Mouse (Mus musculus): Measurements from ENCODE around the gene Unc45b. TPM values are rescaled to one million over a fixed set of nuclear protein-coding genes. Genes with fewer than 3 reads are reported as not detected.

Gene Unc45b
- polyA plus RNA-seq, 2 experiments: 17.8 to 24.7 TPM

DNA sequence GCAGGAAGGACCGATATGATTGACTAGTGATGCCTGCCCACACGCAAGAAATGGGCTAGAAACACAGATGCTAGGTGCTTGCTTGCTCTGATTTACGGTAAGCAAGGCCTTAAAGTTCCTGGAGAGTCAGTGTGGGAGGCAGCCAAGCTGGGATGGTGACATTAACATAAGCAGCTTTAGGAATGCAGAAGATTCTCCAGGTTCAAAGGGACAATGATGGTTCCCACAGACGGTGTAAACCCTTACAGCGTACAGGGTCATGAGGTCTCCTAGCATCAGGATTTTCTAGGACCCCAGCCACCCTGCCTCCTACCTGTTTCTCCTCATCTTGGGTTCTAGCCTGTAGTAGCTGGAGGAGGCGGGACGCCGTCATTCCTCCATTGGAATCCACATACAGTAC lies 27.2 kb upstream of the Unc45b start:
- TF ChIP-seq POLR2A (IDR thresholded peaks at IDR 0.05; ENCODE audit: borderline replicate concordance, extremely low read depth, insufficient read depth, insufficient read length): no peak
- ATAC-seq (ENCODE audit: low FRiP score, low read depth): no peak
- no peak for DNase-seq (ENCODE audit: low spot score)
- Histone ChIP-seq H3K4me2 (replicated peaks; ENCODE audit: low read depth, low read length, severe bottlenecking) (no peak overlapping the region), H3K27ac (replicated peaks; ENCODE audit: low read depth, low read length) (no peak overlapping the region), H3K4me1 (ENCODE audit: control insufficient read depth, insufficient read depth, low read length) (no peaks in the 10 kb centered on the region), H3K4me3 (replicated peaks; ENCODE audit: low read length) (no peak overlapping the region), H3K9me3 (ENCODE audit: control insufficient read depth, low read length) (no peaks in the 10 kb centered on the region), H3K27me3 (ENCODE audit: control insufficient read depth, insufficient read depth, low read length) (no peaks in the 10 kb centered on the region), H3K9ac (ENCODE audit: low read depth, low read length, severe bottlenecking) (no peak overlapping the region), H3K36me3 (ENCODE audit: control insufficient read depth, insufficient read depth, low read length) (peaks cover 4% of the 10 kb centered on the region; the same call in 1 of the 2 replicates)
- 63% methylated on average over 8 of the region's 8 CpGs for WGBS

DNA sequence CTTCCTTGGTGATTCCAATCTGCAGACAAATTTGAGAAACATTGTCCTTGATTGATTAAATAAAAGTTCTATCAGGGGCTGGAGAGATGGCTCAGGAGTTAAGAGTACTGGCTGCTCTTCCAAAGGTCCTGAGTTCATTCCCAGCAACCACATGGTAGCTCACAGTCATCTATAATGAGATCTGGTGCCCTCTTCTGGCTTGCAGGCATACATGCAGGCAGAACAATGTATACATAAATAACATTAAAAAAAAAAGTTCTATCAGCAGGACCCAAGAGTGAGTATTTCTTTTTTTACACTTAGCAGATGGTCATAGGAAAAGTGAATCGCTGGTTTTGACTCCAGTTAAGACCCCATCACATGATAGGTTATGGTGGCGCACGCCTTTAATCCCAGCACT lies 23.8 kb upstream of the Unc45b start:
- no peak for DNase-seq (ENCODE audit: low spot score)
- no peaks in the 10 kb centered on the region for H3K9me3 ChIP-seq (ENCODE audit: control insufficient read depth, low read length)
- H3K36me3 ChIP-seq (ENCODE audit: control insufficient read depth, insufficient read depth, low read length): no peaks in the 10 kb centered on the region
- no peak for TF ChIP-seq POLR2A (IDR thresholded peaks at IDR 0.05; ENCODE audit: borderline replicate concordance, extremely low read depth, insufficient read depth, insufficient read length)
- H3K4me3 ChIP-seq (replicated peaks; ENCODE audit: low read length): no peak overlapping the region
- no peak for ATAC-seq (ENCODE audit: low FRiP score, low read depth)
- peaks cover 6% of the 10 kb centered on the region; the same call in 1 of the 2 replicates for H3K4me1 ChIP-seq (ENCODE audit: control insufficient read depth, insufficient read depth, low read length)
- no peak overlapping the region for H3K9ac ChIP-seq (ENCODE audit: low read depth, low read length, severe bottlenecking)
- H3K4me2 ChIP-seq (replicated peaks; ENCODE audit: low read depth, low read length, severe bottlenecking): no peak overlapping the region
- no peak overlapping the region for H3K27ac ChIP-seq (replicated peaks; ENCODE audit: low read depth, low read length)
- H3K27me3 ChIP-seq (ENCODE audit: control insufficient read depth, insufficient read depth, low read length): no peaks in the 10 kb centered on the region
- WGBS: 94% methylated on average over 3 of the region's 3 CpGs

DNA sequence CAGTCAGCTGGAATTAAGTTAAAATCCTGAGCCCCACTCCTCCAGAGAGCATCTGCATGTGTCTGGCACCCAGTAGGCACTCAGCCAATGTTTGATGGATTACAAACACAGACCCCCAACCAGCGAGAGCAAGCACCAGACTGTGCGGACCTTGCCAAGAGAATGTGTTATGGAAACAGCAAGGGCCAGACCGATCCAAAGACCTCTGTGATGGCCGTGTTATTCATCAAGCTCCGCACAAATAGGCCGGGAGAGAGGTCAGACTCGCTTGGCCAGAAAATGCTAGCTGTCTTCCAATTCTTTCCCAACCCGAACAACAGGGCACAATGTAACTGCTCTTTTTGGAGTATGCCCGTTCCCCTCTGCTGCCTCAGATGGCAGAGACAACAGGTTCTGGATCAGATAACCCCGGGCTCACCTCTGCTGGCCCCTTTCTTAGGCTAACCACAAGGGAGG lies 21.8 kb upstream of the Unc45b start:
- H3K9ac ChIP-seq (ENCODE audit: low read depth, low read length, severe bottlenecking): no peak overlapping the region
- no peaks in the 10 kb centered on the region for H3K36me3 ChIP-seq (ENCODE audit: control insufficient read depth, insufficient read depth, low read length)
- H3K4me3 ChIP-seq (replicated peaks; ENCODE audit: low read length): no peak overlapping the region
- no peaks in the 10 kb centered on the region for H3K27me3 ChIP-seq (ENCODE audit: control insufficient read depth, insufficient read depth, low read length)
- ATAC-seq (ENCODE audit: low FRiP score, low read depth) (no peak), DNase-seq (ENCODE audit: low spot score) (no peak)
- no peak overlapping the region; the same call in 1 of the 2 replicates for H3K4me2 ChIP-seq (replicated peaks; ENCODE audit: low read depth, low read length, severe bottlenecking)
- TF ChIP-seq POLR2A (IDR thresholded peaks at IDR 0.05; ENCODE audit: borderline replicate concordance, extremely low read depth, insufficient read depth, insufficient read length): no peak
- no peak overlapping the region for H3K27ac ChIP-seq (replicated peaks; ENCODE audit: low read depth, low read length)
- WGBS: 64% methylated on average over 10 of the region's 10 CpGs
- no peaks in the 10 kb centered on the region for H3K9me3 ChIP-seq (ENCODE audit: control insufficient read depth, low read length)
- H3K4me1 ChIP-seq (ENCODE audit: control insufficient read depth, insufficient read depth, low read length): peaks cover 6% of the 10 kb centered on the region; the same call in 1 of the 2 replicates

DNA sequence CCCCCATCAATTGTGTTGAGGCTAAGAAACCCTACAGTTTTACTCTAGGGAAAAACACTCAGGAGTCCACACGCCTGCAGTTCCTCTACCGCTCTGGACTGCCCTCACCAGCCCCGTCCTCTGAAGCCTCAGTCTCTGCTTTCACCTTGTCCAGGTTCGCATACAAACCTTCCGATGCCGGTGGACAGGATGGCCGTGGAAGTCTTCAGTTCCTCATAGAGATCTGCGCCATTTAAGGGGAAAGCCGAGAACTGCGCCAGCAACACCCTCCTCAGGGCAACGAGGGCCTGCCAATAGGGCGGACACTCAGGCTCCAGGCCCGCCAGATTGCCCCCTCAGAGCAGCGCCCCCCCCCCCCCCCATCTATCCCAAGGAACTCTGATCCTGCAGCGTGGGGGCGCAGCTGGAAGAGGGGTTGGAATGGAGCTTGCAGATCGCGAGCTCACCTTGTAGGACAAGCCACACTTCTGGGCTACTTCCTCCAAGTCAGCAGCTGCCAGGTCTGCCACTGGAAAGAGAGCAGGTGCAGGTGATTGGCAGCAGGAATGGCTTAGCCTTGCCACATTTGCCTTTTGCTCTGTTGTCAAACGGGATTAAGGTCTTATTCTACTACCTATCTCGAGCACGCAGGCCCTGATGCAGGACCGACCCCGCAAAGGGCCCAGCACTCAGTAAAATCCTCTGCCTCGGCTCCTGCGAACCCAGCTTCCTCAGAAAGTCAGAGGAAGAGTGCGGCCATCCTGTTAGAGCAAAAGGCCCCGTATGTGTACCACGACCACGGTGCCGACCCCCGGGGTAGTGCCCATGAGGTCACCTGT lies 20.6 kb upstream of the Unc45b start:
- Histone ChIP-seq H3K9me3 (ENCODE audit: control insufficient read depth, low read length) (no peaks in the 10 kb centered on the region), H3K4me3 (replicated peaks; ENCODE audit: low read length) (peak overlapping the region; percentile 67), H3K27ac (replicated peaks; ENCODE audit: low read depth, low read length) (0 out of 2 replicates have a peak overlapping the region, but pooled peaks have one; percentile 13), H3K27me3 (ENCODE audit: control insufficient read depth, insufficient read depth, low read length) (no peaks in the 10 kb centered on the region), H3K4me2 (replicated peaks; ENCODE audit: low read depth, low read length, severe bottlenecking) (peak overlapping the region; percentile 91), H3K9ac (ENCODE audit: low read depth, low read length, severe bottlenecking) (peak overlapping the region; percentile 73), H3K4me1 (ENCODE audit: control insufficient read depth, insufficient read depth, low read length) (peaks cover 6% of the 10 kb centered on the region; the same call in 1 of the 2 replicates), H3K36me3 (ENCODE audit: control insufficient read depth, insufficient read depth, low read length) (no peaks in the 10 kb centered on the region)
- no peak for TF ChIP-seq POLR2A (IDR thresholded peaks at IDR 0.05; ENCODE audit: borderline replicate concordance, extremely low read depth, insufficient read depth, insufficient read length)
- 6% methylated on average over 30 of the region's 31 CpGs for WGBS
- DNase-seq (ENCODE audit: low spot score): peak; percentile 15
- ATAC-seq (ENCODE audit: low FRiP score, low read depth): peak; percentile 55

DNA sequence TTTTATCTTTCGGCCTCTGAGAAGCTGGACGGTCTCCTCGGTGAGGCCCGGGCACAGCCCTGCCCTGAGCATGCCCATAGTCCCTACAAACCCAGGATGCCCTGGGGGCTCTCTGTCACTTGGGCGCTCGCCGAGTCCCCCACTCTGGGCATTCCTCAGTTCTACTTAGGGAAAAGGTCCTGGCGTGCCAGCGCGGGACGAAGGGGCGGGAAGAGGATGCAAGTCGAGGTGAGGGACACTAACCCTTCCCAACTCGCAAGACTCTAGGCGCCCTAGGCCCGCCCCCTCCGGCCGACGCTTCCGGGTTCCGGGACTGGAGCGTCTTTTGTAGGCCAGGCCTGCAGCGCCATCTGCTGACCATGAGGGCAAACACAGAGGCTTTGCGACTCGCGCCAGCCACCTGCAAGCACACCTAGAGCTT lies 20.0 kb upstream of the Unc45b start, which contains the start of gene Rad51d:
Gene Rad51d, minus strand, starts transcription at position 273 of the 421 bp plus-strand sequence.
- H3K4me3 ChIP-seq (replicated peaks; ENCODE audit: low read length): peak within 1 kb of the TSS; percentile 67
- 0 out of 2 replicates have a peak, but pooled peaks have one; percentile 16 for TF ChIP-seq POLR2A (IDR thresholded peaks at IDR 0.05; ENCODE audit: borderline replicate concordance, extremely low read depth, insufficient read depth, insufficient read length)
- ATAC-seq (ENCODE audit: low FRiP score, low read depth): peak; percentile 90
- H3K27ac ChIP-seq (replicated peaks; ENCODE audit: low read depth, low read length): 0 out of 2 replicates have a peak within 1 kb of the TSS, but pooled peaks have one; percentile 13
- WGBS: 0% methylated on average over 18 of the region's 26 CpGs
- H3K9me3 ChIP-seq (ENCODE audit: control insufficient read depth, low read length): no peaks in the 10 kb centered on the region
- H3K4me2 ChIP-seq (replicated peaks; ENCODE audit: low read depth, low read length, severe bottlenecking): peak within 1 kb of the TSS; percentile 91
- H3K36me3 ChIP-seq (ENCODE audit: control insufficient read depth, insufficient read depth, low read length): no peaks in the 10 kb centered on the region
- H3K27me3 ChIP-seq (ENCODE audit: control insufficient read depth, insufficient read depth, low read length): no peaks in the 10 kb centered on the region
- DNase-seq (ENCODE audit: low spot score): peak; percentile 92
- peak within 1 kb of the TSS; percentile 73 for H3K9ac ChIP-seq (ENCODE audit: low read depth, low read length, severe bottlenecking)
- peaks cover 6% of the 10 kb centered on the region; the same call in 1 of the 2 replicates for H3K4me1 ChIP-seq (ENCODE audit: control insufficient read depth, insufficient read depth, low read length)

Data from limb, embryonic 14.5 days (tissue).